Mouse (Mus musculus) cortical plate, adult 2 months (tissue): ENCODE measurements around the gene Shtn1. TPM values are rescaled to one million over a fixed set of nuclear protein-coding genes. Genes with fewer than 3 reads are reported as not detected.

Experiments
- H3K27ac ChIP-seq: fragments of 200-500 bp; 2 replicates; pipeline ENCODE4 v1.5.1; 2012; ENCODE audit warnings: low read length, control low read depth, inconsistent platforms; ENCODE audit not compliant: insufficient read depth
- H3K4me1 ChIP-seq: fragments of 200-500 bp; 2 replicates; pipeline ENCODE4 v1.6.1; 2011; ENCODE audit warnings: low read length; ENCODE audit not compliant: control insufficient read depth, insufficient read depth
- H3K4me3 ChIP-seq: fragments of 200-500 bp; 2 replicates; pipeline ENCODE4 v1.5.1; 2011; ENCODE audit warnings: mild to moderate bottlenecking, low read length, control low read depth; ENCODE audit not compliant: insufficient read depth
- CTCF ChIP-seq: fragments of 200-500 bp; IDR thresholded peaks from 2 replicates; pipeline ENCODE4 v1.5.1; 2011; ENCODE audit warnings: mild to moderate bottlenecking, control low read depth, low read length; ENCODE audit not compliant: insufficient read depth; ENCODE audit errors: extremely low read depth
- POLR2A ChIP-seq: fragments of 200-500 bp; IDR thresholded peaks from 2 replicates; pipeline ENCODE4 v1.6.1; 2011; ENCODE audit warnings: mild to moderate bottlenecking, low read length, control low read depth; ENCODE audit not compliant: insufficient read depth; ENCODE audit errors: extremely low read depth
- polyA plus RNA-seq: library from polyadenylated mRNA; depleted of rRNA; stranded (reverse); fragments of >200 nt; gene quantifications from 2 replicates; pipeline ENCODE4 v1.2.3, GENCODE M21; 2012

Shtn1 gene
- polyA plus RNA-seq, 1 experiment = 23.0 TPM

- TF ChIP-seq POLR2A (no peak), CTCF (no peak)
- Histone ChIP-seq H3K4me3 (no peak overlapping the region), H3K27ac (no peak overlapping the region), H3K4me1 (peaks cover 3% of the 10 kb centered on the region; the same call in 1 of the 2 replicates)
These were observed 21.8 kb downstream of the Shtn1 start for GRCm38 (mm10) chr19:59053931-59054631.

- TF ChIP-seq POLR2A (no peak), CTCF (no peak)
- H3K4me1 ChIP-seq = peaks cover 3% of the 10 kb centered on the region; the same call in 1 of the 2 replicates
- no peak overlapping the region for H3K4me3 ChIP-seq
- H3K27ac ChIP-seq = 0 out of 2 replicates have a peak overlapping the region, but pooled peaks have one; percentile 2
These were observed 23.0 kb downstream of the Shtn1 start for GRCm38 (mm10) chr19:59052783-59053490.

- no peak overlapping the region for H3K27ac ChIP-seq
- peaks cover 3% of the 10 kb centered on the region; the same call in 1 of the 2 replicates for H3K4me1 ChIP-seq
These were observed 23.8 kb downstream of the Shtn1 start for GRCm38 (mm10) chr19:59052053-59052452.

GRCm38 (mm10) chr19:59051622-59052021, 24.3 kb downstream of the Shtn1 start:
- no peak for TF ChIP-seq CTCF
- no peak for TF ChIP-seq POLR2A
- H3K4me3 ChIP-seq = no peak overlapping the region
- peaks cover 3% of the 10 kb centered on the region; the same call in 1 of the 2 replicates for H3K4me1 ChIP-seq
- no peak overlapping the region for H3K27ac ChIP-seq

More at GRCm38 (mm10) chr19:59052053-59052452, 23.8 kb downstream of the Shtn1 start:
- H3K4me3 ChIP-seq = no peak overlapping the region
- TF ChIP-seq CTCF = no peak
- TF ChIP-seq POLR2A = no peak

- no peak for TF ChIP-seq CTCF
- Histone ChIP-seq H3K4me3 (no peak overlapping the region), H3K4me1 (peaks cover 3% of the 10 kb centered on the region; the same call in 1 of the 2 replicates), H3K27ac (no peak overlapping the region)
These were observed 27.0 kb downstream of the Shtn1 start for GRCm38 (mm10) chr19:59048852-59049251.

- Histone ChIP-seq H3K4me1 (0 out of 2 replicates have a peak, but pooled peaks cover 1% of the 10 kb centered on the region), H3K27ac (no peak overlapping the region; the same call in 1 of the 2 replicates), H3K4me3 (no peak overlapping the region)
- TF ChIP-seq POLR2A (no peak), CTCF (no peak)
These were observed 28.4 kb downstream of the Shtn1 start for GRCm38 (mm10) chr19:59047511-59047910.

- no peak overlapping the region for H3K27ac ChIP-seq
- TF ChIP-seq CTCF (no peak), POLR2A (no peak)
- H3K4me1 ChIP-seq = no peaks in the 10 kb centered on the region; the same call in 1 of the 2 replicates
- H3K4me3 ChIP-seq = no peak overlapping the region
These were observed 34.8 kb downstream of the Shtn1 start for GRCm38 (mm10) chr19:59041086-59041485.

GRCm38 (mm10) chr19:59038793-59039192, 37.1 kb downstream of the Shtn1 start:
- TF ChIP-seq CTCF = no peak
- no peak for TF ChIP-seq POLR2A
- Histone ChIP-seq H3K4me3 (no peak overlapping the region), H3K27ac (no peak overlapping the region), H3K4me1 (no peaks in the 10 kb centered on the region; the same call in 1 of the 2 replicates)

- TF ChIP-seq POLR2A (no peak), CTCF (no peak)
- no peak overlapping the region for H3K4me3 ChIP-seq
- H3K27ac ChIP-seq = no peak overlapping the region
- no peaks in the 10 kb centered on the region; the same call in 1 of the 2 replicates for H3K4me1 ChIP-seq
These were observed 39.1 kb downstream of the Shtn1 start for GRCm38 (mm10) chr19:59036811-59037210.
